In the genomic region with DNA sequence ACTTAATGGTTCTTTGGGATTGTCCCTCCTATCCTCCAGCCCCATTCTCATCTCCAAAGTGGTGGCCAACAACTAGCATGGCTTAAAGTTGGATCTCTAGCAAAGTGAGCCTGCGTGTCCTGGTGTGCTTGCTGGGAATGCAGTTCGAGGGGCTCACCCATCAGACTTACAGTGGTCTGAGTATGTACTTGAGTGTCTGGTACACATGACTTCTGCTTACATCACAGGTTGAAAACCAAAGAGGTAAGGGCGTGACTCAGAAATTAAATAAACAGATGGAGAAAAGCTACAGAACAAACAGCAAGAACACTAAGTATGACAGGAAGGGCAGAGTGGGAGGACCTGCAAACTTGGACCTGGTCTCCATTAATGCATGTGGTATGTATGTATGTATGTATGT, we compare ENCODE assay signal across 25 mouse cellular contexts.
"Had no signal": no experiment of that assay in that cellular context is flagged by ENCODE, and none has a peak within 500 bp of the region (broad histone marks: within the 10 kb centered on the region; RNA-seq: fewer than 3 reads in every experiment).

No protein-coding gene starts in this region.

- H3K4me1 ChIP-seq: hindbrain, embryonic 13.5 days; kidney, embryonic 15.5 days had no signal

- H3K4me3 ChIP-seq: heart, embryonic 13.5 days; heart, embryonic 15.5 days; hindbrain, embryonic 13.5 days; hindbrain, embryonic 15.5 days; kidney, embryonic 15.5 days; limb, embryonic 13.5 days; limb, embryonic 15.5 days had no signal

- H3K9me3 ChIP-seq: heart, embryonic 13.5 days; heart, embryonic 15.5 days; hindbrain, embryonic 13.5 days; hindbrain, embryonic 15.5 days; kidney, embryonic 15.5 days; limb, embryonic 13.5 days; limb, embryonic 15.5 days had no signal

- ATAC-seq: forebrain, postnatal 0 days; hindbrain, postnatal 0 days; intestine, embryonic 16.5 days had no signal

- DNase-seq: forebrain, postnatal 0 days; gastrocnemius, postnatal 14 days; gastrocnemius, postnatal 36 days; heart, adult 11 months; heart, postnatal 14 days; heart, postnatal 36 days; kidney, adult 11 months; kidney, adult 2 months; kidney, adult 9 months; kidney, postnatal 14 days; kidney, postnatal 36 days; layer of hippocampus, adult 9-11 months; layer of hippocampus, postnatal 36 days; left cerebral cortex, postnatal 4 days had no signal

- H3K9ac ChIP-seq: forebrain, postnatal 0 days; heart, embryonic 13.5 days; heart, embryonic 15.5 days; hindbrain, embryonic 13.5 days; hindbrain, embryonic 15.5 days; kidney, embryonic 15.5 days; limb, embryonic 13.5 days; limb, embryonic 15.5 days had no signal

- H3K36me3 ChIP-seq: heart, embryonic 13.5 days; heart, embryonic 15.5 days; hindbrain, embryonic 13.5 days; kidney, embryonic 15.5 days; limb, embryonic 13.5 days; limb, embryonic 15.5 days had no signal

- H3K4me2 ChIP-seq: heart, embryonic 11.5 days; heart, embryonic 13.5 days; heart, embryonic 15.5 days; hindbrain, embryonic 13.5 days; hindbrain, embryonic 15.5 days; kidney, embryonic 15.5 days; limb, embryonic 13.5 days; limb, embryonic 15.5 days had no signal

- H3K27me3 ChIP-seq: heart, embryonic 13.5 days; heart, embryonic 15.5 days; hindbrain, embryonic 13.5 days; hindbrain, embryonic 15.5 days; kidney, embryonic 15.5 days; limb, embryonic 13.5 days; limb, embryonic 15.5 days had no signal

- H3K27ac ChIP-seq: heart, embryonic 13.5 days; hindbrain, embryonic 13.5 days; hindbrain, embryonic 15.5 days; hindbrain, postnatal 0 days; kidney, postnatal 0 days; limb, embryonic 13.5 days; limb, embryonic 15.5 days had no signal
